Mouse (Mus musculus) ES-Bruce4 (cell line): ENCODE data around the gene Adss.

Source experiments
- CTCF ChIP-seq: IDR thresholded peaks from one replicate; pipeline ENCODE4 v1.8.1; 2011; ENCODE audit warnings: low read depth, low read length
- EP300 ChIP-seq: IDR thresholded peaks from 2 replicates; pipeline ENCODE4 v1.6.1; 2011; ENCODE audit warnings: low read depth, low read length; ENCODE audit not compliant: insufficient read depth
- POLR2A ChIP-seq: IDR thresholded peaks from one replicate; pipeline ENCODE4 v1.8.1; 2011; ENCODE audit warnings: low read length; ENCODE audit not compliant: insufficient read depth

DNA sequence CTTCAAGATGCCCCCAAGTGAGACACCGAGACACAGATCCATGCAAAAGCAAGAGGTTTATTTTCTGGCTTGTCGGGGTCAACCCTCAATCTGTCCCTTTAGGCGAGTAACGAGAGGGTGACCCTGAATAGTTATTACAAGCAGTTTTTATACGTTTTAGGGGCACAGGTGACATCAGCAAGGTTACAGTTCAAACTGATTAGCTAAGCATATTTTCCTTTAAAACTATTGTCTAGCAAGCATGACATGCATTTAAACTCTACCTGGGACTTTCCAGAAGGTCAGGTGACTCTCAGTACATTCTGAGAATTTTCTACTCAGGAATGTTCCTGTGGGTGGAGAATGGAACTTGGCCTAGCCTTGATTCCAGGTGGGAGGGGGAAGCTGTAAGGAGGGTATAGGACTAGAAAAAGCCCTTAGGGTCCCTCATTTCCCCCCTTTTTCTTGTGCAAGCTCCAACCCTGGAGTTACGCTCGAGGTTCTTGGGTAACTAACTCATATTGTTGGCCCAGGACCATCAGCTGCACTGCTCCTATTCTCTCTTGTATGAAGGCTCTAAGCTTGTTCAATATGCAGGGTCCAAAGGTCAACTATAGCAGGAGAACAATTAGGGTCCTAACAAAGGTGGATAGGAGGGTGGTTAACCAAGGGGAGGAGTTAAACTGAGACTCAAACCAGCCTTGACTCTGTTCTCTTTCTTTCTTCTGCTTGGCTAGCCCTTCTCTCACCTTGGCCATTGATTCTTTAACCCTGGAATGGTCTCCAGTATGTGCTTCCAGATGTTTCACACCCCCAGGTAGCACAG, 51.6 kb downstream of the Adss start:
- TF ChIP-seq CTCF (no peak), POLR2A (no peak), EP300 (no peak)
